ENCODE assay signal across 10 mouse cellular contexts in genomic region chrX:161033235-161033803, GRCm38 (mm10). TPM values are rescaled to one million over a fixed set of nuclear protein-coding genes. Genes with fewer than 3 reads are reported as not detected.
DNase-seq lines count a peak whose midpoint lies in the region; ATAC-seq and TF ChIP-seq lines count a peak whose summit lies in the region.
"Had no signal": no experiment of that assay in that cellular context is flagged by ENCODE, and none has a peak within 500 bp of the region (broad histone marks: within the 10 kb centered on the region; RNA-seq: fewer than 3 reads in every experiment).

No protein-coding gene starts in this region.

- H3K36me3 ChIP-seq in kidney, embryonic 15.5 days = no peaks in the 10 kb centered on the region
- H3K36me3 ChIP-seq in E14TG2a.4 (ENCODE audit: insufficient read depth, low read length) = no peaks in the 10 kb centered on the region
- H3K36me3 ChIP-seq in forebrain, embryonic 12.5 days (replicated peaks) = no peaks in the 10 kb centered on the region
- H3K36me3 ChIP-seq in midbrain, embryonic 13.5 days = no peaks in the 10 kb centered on the region

- H3K4me2 ChIP-seq in kidney, embryonic 15.5 days = no peak overlapping the region
- no peak overlapping the region for H3K4me2 ChIP-seq in forebrain, embryonic 12.5 days
- H3K4me2 ChIP-seq in midbrain, embryonic 13.5 days (replicated peaks) = no peak overlapping the region

- H3K4me1 ChIP-seq in kidney, embryonic 15.5 days = no peaks in the 10 kb centered on the region
- no peaks in the 10 kb centered on the region for H3K4me1 ChIP-seq in E14TG2a.4 (replicated peaks; ENCODE audit: low read depth, low read length)
- no peaks in the 10 kb centered on the region for H3K4me1 ChIP-seq in forebrain, embryonic 12.5 days
- no peaks in the 10 kb centered on the region for H3K4me1 ChIP-seq in midbrain, embryonic 13.5 days (replicated peaks)

- TF ChIP-seq POLR2A in brain, embryonic 14.5 days (IDR thresholded peaks at IDR 0.05; ENCODE audit: borderline replicate concordance, extremely low read depth, insufficient read depth, insufficient read length, poor library complexity, severe bottlenecking) = no peak

- H3K4me3 ChIP-seq in kidney, embryonic 15.5 days (replicated peaks) = no peak overlapping the region
- no peak overlapping the region for H3K4me3 ChIP-seq in E14TG2a.4 (replicated peaks; ENCODE audit: low read length)
- H3K4me3 ChIP-seq in forebrain, embryonic 12.5 days (replicated peaks) = no peak overlapping the region
- no peak overlapping the region for H3K4me3 ChIP-seq in midbrain, embryonic 13.5 days (replicated peaks)
- H3K4me3 ChIP-seq: erythroblast, embryonic 14.5 days had no signal

- ATAC-seq in kidney, embryonic 15.5 days (replicated peaks; ENCODE audit: low FRiP score) = no peak
- peak; percentile 36; the same call in 1 of the 2 replicates for ATAC-seq in forebrain, embryonic 12.5 days (ENCODE audit: low FRiP score)
- peak; percentile 56; the same call in 1 of the 2 replicates for ATAC-seq in midbrain, embryonic 13.5 days
- no peak for ATAC-seq in erythroblast, adult 5-6 weeks (replicated peaks; ENCODE audit: low FRiP score, poor library complexity, severe bottlenecking)

- TF ChIP-seq CTCF in E14TG2a.4 (conservative IDR thresholded peaks at IDR 0.05; ENCODE audit: low read length) = peak; percentile 50
- TF ChIP-seq CTCF in brain, embryonic 14.5 days (IDR thresholded peaks at IDR 0.05; ENCODE audit: borderline replicate concordance, extremely low read depth, insufficient read depth, insufficient read length) = peak; percentile 67; the same call in 1 of the 2 replicates

- H3K9me3 ChIP-seq in kidney, embryonic 15.5 days (replicated peaks) = no peaks in the 10 kb centered on the region
- no peaks in the 10 kb centered on the region for H3K9me3 ChIP-seq in E14TG2a.4 (ENCODE audit: low read length)
- H3K9me3 ChIP-seq in forebrain, embryonic 12.5 days = no peaks in the 10 kb centered on the region
- H3K9me3 ChIP-seq in midbrain, embryonic 13.5 days = no peaks in the 10 kb centered on the region

- H3K27ac ChIP-seq in kidney, embryonic 15.5 days = no peak overlapping the region
- H3K27ac ChIP-seq in forebrain, embryonic 12.5 days = no peak overlapping the region
- H3K27ac ChIP-seq in midbrain, embryonic 13.5 days = no peak overlapping the region
- H3K27ac ChIP-seq: macrophage had no signal

- peak; percentile 11 for DNase-seq in kidney, adult 11 months
- peak; percentile 73 for DNase-seq in brain, embryonic 14.5 days (ENCODE audit: low read depth)
- peak; percentile 1 for DNase-seq in large intestine, adult 2 months (ENCODE audit: low read depth, low spot score)

- 35% methylated on average over 3 of the region's 3 CpGs for whole genome bisulfite sequencing in kidney, embryonic 15.5 days
- WGBS in forebrain, embryonic 12.5 days = 48% methylated on average over 3 of the region's 3 CpGs
- 39% methylated on average over 3 of the region's 3 CpGs for WGBS in large intestine, adult 2 months
- WGBS in midbrain, embryonic 13.5 days = 47% methylated on average over 3 of the region's 3 CpGs

- peaks cover 16% of the 10 kb centered on the region; the same call in 1 of the 2 replicates for H3K27me3 ChIP-seq in kidney, embryonic 15.5 days
- no peaks in the 10 kb centered on the region for H3K27me3 ChIP-seq in E14TG2a.4 (ENCODE audit: insufficient read depth, low read length)
- H3K27me3 ChIP-seq in forebrain, embryonic 12.5 days = peaks cover 19% of the 10 kb centered on the region; the same call in 1 of the 2 replicates
- H3K27me3 ChIP-seq in midbrain, embryonic 13.5 days = no peaks in the 10 kb centered on the region

- no peak overlapping the region for H3K9ac ChIP-seq in kidney, embryonic 15.5 days
- no peak overlapping the region for H3K9ac ChIP-seq in forebrain, embryonic 12.5 days
- no peak overlapping the region for H3K9ac ChIP-seq in midbrain, embryonic 13.5 days (replicated peaks)

RNA-seq across cellular contexts. Expression of gene Cdkl5, which starts 38.8 kb away (rescaled TPM):
- polyA plus RNA-seq in kidney, embryonic 15.5 days (2015; fragmentation: Nextera tagmentation; extraction: Ambion mirVana) = 1.8 and 2.0 TPM in 2 replicates
- 5.8 and 6.9 TPM in 2 replicates for polyA plus RNA-seq in brain, embryonic 14.5 days (2012; rRNA removed)
- polyA plus RNA-seq in forebrain, embryonic 12.5 days (2016; fragmentation: Nextera tagmentation; extraction: Ambion mirVana) = 4.0 and 4.5 TPM in 2 replicates
- polyA plus RNA-seq in large intestine, adult 2 months (2012; rRNA removed) = 0.25 and 0.64 TPM in 2 replicates
- polyA plus RNA-seq in midbrain, embryonic 13.5 days (2015; fragmentation: Nextera tagmentation; extraction: Ambion mirVana) = 3.9 and 4.2 TPM in 2 replicates
- 0.19 TPM in 1 of 2 replicates, not detected in the other for total RNA-seq in erythroblast, adult 5-6 weeks (2015; ENCODE audit: low replicate concordance)
- 0.26 TPM in 1 of 2 replicates, not detected in the other for total RNA-seq in erythroblast, adult 5-6 weeks (2017; ENCODE audit: low replicate concordance)
- polyA plus RNA-seq: erythroblast, embryonic 14.5 days had no signal

Comparison
In these comparisons a context has a peak if more than half of its experiments do, and no peak if none do; other contexts are left out.
1. DNase-seq: peak in every context shown above with its lines; median percentile 73 in brain, embryonic 14.5 days; 11 in kidney, adult 11 months; 1 in large intestine, adult 2 months.
2. ATAC-seq: peak in forebrain, embryonic 12.5 days (single experiment) and midbrain, embryonic 13.5 days (single experiment); none in kidney, embryonic 15.5 days (single experiment) and erythroblast, adult 5-6 weeks (single experiment).